Mouse (Mus musculus): ENCODE measurements around the gene Comt. TPM values are rescaled to one million over a fixed set of nuclear protein-coding genes. Genes with fewer than 3 reads are reported as not detected.

Comt gene
- 10 to 100 TPM in 20 of 26 experiments, 1 to 10 TPM in 6; 4.6 to 47.7 (median 18.7) TPM for total RNA-seq (2018; cell fraction: chromatin; rRNA removed)
- total RNA-seq (2018; cell fraction: cytosol; rRNA removed), result 100 to 1,000 TPM in 20 of 26 experiments, 10 to 100 TPM in 6; 79.9 to 168 (median 109) TPM
- total RNA-seq (2018; cell fraction: nucleus; rRNA removed), result 10 to 100 TPM; 15.5 to 79.1 (median 41.2) TPM
- 118 to 154 TPM (median 126 TPM) in 3 replicates for polyA plus RNA-seq (2018)

DNA sequence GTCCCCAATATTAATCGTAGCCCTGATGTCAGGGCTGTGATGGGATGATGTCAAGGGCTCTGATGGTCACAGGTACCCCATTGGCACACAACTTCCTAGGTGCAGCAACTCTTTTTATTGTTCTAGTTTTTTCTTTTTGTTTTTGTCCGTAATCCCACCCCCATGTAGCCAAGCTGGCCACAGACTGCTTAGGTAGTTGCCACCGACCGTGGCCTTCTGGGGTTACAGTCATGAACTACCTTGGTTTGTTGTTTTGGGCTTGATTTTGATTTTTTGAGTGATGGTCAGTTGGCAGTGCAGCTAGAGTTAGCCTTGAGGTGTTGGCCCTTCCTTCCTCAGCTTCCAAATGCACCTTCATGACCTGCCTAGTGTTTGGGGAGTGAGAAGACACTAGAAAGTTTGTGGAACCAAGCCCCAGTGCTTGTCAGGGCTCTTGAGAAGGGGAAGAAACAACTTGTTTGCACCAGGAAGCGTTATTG lies at the start of gene Comt:
Gene Comt (minus strand): TSS at position 51 of the 479 bp plus-strand sequence.
- peaks cover 49% of the 10 kb centered on the region for H3K79me2 ChIP-seq (ENCODE audit: inconsistent target)
- H3K27ac ChIP-seq, result peak within 1 kb of the TSS; percentile 68
- peak within 1 kb of the TSS; percentile 85 for H3K4me3 ChIP-seq (ENCODE audit: inconsistent target)
- H3K36me3 ChIP-seq (ENCODE audit: inconsistent target), result peaks cover under 1% of the 10 kb centered on the region
- WGBS (ENCODE audit: missing documents), result 51% methylated on average over 5 of the region's 5 CpGs

DNA sequence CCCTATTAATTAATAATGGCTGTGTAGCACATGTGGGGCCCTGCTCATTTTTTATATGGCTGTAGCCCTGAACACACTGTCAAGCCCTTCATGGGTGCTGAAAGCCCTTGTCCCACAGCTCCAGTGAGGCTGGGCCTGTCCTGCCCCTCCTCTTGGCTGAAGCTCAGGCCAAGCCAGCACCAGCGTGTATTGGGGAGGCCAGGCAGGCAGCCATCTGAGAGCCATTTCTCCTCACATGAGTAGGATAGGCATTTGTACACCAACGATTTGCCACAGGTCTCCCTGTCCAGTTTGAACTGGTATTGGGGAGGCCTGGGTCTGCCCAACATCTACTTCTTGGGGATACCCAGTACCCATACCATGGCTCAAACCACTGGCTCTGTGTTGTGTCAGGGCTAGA lies 47.4 kb upstream of the Comt start:
- no peak overlapping the region for H3K27ac ChIP-seq
- WGBS (ENCODE audit: missing documents), result 88% methylated on average over 2 of the region's 2 CpGs
- no peaks in the 10 kb centered on the region for H3K79me2 ChIP-seq (ENCODE audit: inconsistent target)
- no peak overlapping the region for H3K4me3 ChIP-seq (ENCODE audit: inconsistent target)
- peaks cover 38% of the 10 kb centered on the region; the same call in 1 of the 2 replicates for H3K36me3 ChIP-seq (ENCODE audit: inconsistent target)

DNA sequence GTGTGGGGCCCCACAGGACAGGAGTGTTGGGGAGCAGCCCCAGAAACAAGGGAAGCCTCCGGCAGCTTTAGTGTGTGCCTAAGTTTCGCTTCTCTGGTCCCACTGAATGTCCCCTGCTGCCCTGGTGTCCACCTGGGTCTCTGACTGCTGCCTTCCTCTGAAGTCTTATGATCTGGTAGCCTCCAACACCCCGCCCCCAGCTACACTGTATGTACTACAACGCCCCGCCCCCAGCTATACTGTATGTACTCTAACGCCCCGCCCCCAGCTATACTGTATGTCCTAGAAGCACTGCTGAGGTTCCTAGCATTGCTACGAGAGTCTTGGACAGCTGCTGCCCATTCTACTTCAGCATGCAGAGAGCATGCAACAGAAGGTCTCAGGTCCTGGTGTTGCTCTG lies 46.3 kb upstream of the Comt start:
- Histone ChIP-seq H3K4me3 (ENCODE audit: inconsistent target) (no peak overlapping the region), H3K79me2 (ENCODE audit: inconsistent target) (no peaks in the 10 kb centered on the region), H3K27ac (no peak overlapping the region), H3K36me3 (ENCODE audit: inconsistent target) (peaks cover 41% of the 10 kb centered on the region; the same call in 1 of the 2 replicates)
- 94% methylated on average over 8 of the region's 8 CpGs for WGBS (ENCODE audit: missing documents)

DNA sequence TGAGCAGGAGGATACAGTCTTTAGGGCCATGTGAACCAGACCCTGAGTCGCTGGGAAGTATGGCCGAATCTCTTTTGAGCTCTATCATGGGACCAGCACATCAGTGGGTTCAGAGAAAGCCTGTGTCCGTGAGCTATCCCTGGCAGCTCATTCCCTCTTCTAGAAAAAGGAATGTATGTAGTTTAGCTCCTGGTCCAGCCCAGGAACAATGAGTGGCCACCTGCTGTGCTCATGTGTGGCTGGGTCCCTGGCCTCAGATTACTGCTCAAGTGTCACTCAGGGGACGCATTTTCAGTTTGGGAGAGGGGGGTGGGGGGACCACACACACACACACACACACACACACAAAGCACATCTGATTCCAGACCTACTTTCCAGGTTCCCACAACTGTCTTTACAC lies 45.8 kb upstream of the Comt start:
- Histone ChIP-seq H3K36me3 (ENCODE audit: inconsistent target) (peaks cover 36% of the 10 kb centered on the region; the same call in 1 of the 2 replicates), H3K27ac (no peak overlapping the region), H3K79me2 (ENCODE audit: inconsistent target) (no peaks in the 10 kb centered on the region), H3K4me3 (ENCODE audit: inconsistent target) (no peak overlapping the region)
- WGBS (ENCODE audit: missing documents), result 95% methylated on average over 4 of the region's 4 CpGs

DNA sequence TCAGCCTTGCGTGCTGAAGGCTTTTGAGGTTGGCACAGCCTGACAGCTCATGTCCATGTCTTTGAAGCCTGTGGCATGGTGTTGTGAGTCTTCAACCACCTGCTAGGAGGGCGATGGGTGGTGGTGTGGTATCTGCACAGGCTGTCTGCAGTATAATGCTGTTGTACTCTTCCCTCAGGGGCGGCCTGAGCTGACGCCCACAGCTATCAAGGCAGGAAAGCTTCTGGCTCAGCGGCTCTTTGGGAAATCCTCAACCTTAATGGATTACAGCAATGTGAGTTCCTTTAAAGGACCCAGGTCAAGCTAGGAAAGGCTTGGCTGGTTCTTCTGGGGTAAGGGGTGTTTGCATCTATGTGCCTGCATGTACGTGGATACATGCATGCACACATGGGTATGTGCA lies 45.3 kb upstream of the Comt start:
- WGBS (ENCODE audit: missing documents), result 92% methylated on average over 6 of the region's 6 CpGs
- Histone ChIP-seq H3K36me3 (ENCODE audit: inconsistent target) (peaks cover 36% of the 10 kb centered on the region; the same call in 1 of the 2 replicates), H3K27ac (no peak overlapping the region), H3K4me3 (ENCODE audit: inconsistent target) (no peak overlapping the region), H3K79me2 (ENCODE audit: inconsistent target) (no peaks in the 10 kb centered on the region)

DNA sequence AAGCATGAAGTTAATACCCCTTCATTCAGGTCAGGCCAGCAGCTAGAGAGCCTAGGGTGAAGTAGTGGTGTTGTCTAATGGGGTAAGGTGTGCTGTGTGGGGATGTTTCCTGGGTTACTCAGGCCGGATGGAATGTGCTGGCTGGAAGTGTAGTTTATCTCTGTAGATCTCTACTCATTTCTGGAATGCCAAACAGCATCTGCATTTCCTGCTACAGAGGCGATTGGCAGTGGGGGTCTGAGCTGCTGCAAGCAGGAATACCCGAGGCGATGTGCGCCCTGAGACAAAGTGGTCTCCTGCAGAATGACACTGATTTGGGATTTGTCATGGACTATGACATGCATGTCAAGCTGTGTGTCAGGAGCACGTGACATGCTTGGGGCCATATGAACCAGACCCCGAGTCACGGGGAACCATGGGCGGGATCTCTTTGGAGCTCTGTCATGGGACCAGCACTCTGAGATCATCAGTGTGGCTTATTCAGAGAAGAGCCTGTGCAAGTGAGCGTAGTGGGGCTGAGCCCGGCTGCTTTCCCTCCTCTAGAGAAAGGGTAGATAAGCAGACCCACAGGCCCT lies 44.8 kb upstream of the Comt start:
- 97% methylated on average over 11 of the region's 11 CpGs for WGBS (ENCODE audit: missing documents)
- Histone ChIP-seq H3K27ac (no peak overlapping the region), H3K4me3 (ENCODE audit: inconsistent target) (no peak overlapping the region), H3K36me3 (ENCODE audit: inconsistent target) (peaks cover 36% of the 10 kb centered on the region; the same call in 1 of the 2 replicates), H3K79me2 (ENCODE audit: inconsistent target) (no peaks in the 10 kb centered on the region)

DNA sequence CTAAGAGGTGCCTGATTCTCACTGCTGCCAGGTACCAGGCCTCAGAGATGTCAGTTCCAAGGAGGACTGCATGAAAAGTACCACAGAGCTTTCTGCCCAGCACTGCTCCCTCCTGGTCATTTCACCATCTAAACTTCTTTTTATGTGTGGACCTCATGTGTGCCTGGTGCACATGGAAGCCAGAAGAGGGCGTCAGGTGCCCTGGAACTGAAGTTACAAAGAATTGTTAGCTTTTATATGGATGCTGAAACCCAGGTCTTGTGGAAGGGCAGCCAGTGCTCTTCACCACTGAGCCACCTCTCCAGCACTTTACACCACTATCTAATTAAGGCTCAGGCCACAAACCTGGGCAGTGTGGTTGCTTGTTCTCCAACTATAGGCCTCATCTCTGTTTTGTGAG lies 44.2 kb upstream of the Comt start:
- 82% methylated on average over 1 of the region's 1 CpGs for WGBS (ENCODE audit: missing documents)
- no peak overlapping the region for H3K4me3 ChIP-seq (ENCODE audit: inconsistent target)
- H3K79me2 ChIP-seq (ENCODE audit: inconsistent target), result no peaks in the 10 kb centered on the region
- H3K36me3 ChIP-seq (ENCODE audit: inconsistent target), result peaks cover 36% of the 10 kb centered on the region; the same call in 1 of the 2 replicates
- no peak overlapping the region for H3K27ac ChIP-seq

DNA sequence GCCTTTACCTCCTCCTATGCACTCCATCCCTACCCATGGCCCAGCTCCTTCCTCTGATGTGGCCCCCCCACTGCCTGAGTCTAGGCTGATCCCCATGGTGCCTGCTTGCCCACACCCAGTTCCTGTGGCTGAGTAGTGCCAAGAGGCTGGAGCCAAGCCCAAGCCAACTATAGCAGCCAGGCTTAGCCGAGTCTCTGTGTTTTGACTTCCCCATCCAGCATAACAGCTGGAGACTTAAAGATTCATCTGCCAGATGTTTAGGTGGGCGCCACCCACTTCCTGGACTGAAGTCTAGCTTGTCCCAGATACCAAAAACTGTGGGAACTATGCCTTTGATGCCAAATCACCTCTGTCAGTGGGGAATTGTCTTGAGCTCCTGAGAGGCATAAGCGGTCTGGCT lies 37.6 kb upstream of the Comt start:
- Histone ChIP-seq H3K4me3 (ENCODE audit: inconsistent target) (no peak overlapping the region), H3K79me2 (ENCODE audit: inconsistent target) (no peaks in the 10 kb centered on the region), H3K36me3 (ENCODE audit: inconsistent target) (peaks cover 10% of the 10 kb centered on the region; the same call in 1 of the 2 replicates), H3K27ac (no peak overlapping the region)
- 67% methylated on average over 3 of the region's 3 CpGs for WGBS (ENCODE audit: missing documents)

DNA sequence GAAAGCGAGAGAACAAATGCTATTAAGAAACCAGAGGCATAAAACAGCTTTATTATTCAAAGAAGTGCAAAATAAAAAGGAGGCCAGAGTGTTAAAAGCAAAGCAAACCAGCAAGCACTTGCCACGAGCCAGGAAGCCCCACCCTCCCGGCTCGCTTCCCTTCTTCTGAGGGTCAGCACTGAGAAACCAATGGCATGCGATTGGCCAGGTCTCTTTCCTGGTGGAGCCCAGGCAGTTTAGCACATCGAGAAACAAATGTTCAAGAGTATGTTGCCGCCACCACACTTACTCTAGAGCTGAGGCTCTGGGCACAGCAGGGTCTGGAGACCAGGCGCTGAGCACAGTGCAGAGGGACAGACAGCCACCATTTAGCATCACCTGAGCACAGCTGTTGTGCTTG lies 35.9 kb upstream of the Comt start:
- 82% methylated on average over 8 of the region's 8 CpGs for WGBS (ENCODE audit: missing documents)
- Histone ChIP-seq H3K36me3 (ENCODE audit: inconsistent target) (peaks cover 12% of the 10 kb centered on the region), H3K27ac (no peak overlapping the region), H3K4me3 (ENCODE audit: inconsistent target) (no peak overlapping the region), H3K79me2 (ENCODE audit: inconsistent target) (no peaks in the 10 kb centered on the region)

DNA sequence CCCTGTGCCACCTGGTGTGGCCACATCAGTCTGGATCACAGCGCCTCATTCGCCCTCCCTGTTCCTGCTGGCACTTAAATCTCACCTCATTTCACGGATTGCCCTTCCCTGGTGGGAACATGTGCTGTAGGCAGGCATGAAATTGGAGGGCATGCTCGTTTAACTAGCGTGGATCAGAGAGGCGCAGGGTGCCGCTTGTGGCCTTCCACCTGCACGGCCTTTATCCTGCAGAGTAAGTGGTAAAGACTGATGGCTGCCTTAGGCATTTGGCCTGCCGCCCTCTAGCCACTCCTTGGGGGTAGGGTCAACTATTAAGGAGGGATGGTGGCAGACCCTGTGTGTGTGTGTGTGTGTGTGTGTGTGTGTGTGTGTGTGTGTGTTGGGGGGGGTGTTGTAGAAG lies 35.4 kb upstream of the Comt start:
- no peak overlapping the region for H3K4me3 ChIP-seq (ENCODE audit: inconsistent target)
- no peak overlapping the region for H3K27ac ChIP-seq
- no peaks in the 10 kb centered on the region for H3K79me2 ChIP-seq (ENCODE audit: inconsistent target)
- WGBS (ENCODE audit: missing documents), result 97% methylated on average over 9 of the region's 9 CpGs
- peaks cover 18% of the 10 kb centered on the region for H3K36me3 ChIP-seq (ENCODE audit: inconsistent target)

DNA sequence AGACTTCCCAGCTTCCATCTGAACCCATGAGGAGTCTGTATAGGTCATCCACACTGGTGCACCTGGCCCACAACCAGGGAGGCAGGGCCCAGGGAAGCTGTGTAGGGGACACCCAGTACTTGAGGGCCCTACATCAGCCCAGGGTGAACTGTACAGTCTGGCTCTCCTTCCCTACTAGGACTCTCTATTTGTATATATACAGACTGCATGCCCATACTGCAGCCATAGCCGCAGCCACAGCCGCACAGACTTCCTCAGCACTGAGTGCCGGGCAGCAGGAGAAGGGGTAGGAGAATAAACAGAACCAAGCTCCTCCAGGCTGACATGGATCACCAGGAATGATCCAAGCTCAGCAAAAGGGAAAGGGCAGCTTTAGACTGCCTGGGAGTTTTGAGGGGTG lies 34.2 kb upstream of the Comt start:
- WGBS (ENCODE audit: missing documents), result 96% methylated on average over 3 of the region's 3 CpGs
- Histone ChIP-seq H3K79me2 (ENCODE audit: inconsistent target) (no peaks in the 10 kb centered on the region), H3K27ac (no peak overlapping the region), H3K36me3 (ENCODE audit: inconsistent target) (peaks cover 30% of the 10 kb centered on the region), H3K4me3 (ENCODE audit: inconsistent target) (no peak overlapping the region)

DNA sequence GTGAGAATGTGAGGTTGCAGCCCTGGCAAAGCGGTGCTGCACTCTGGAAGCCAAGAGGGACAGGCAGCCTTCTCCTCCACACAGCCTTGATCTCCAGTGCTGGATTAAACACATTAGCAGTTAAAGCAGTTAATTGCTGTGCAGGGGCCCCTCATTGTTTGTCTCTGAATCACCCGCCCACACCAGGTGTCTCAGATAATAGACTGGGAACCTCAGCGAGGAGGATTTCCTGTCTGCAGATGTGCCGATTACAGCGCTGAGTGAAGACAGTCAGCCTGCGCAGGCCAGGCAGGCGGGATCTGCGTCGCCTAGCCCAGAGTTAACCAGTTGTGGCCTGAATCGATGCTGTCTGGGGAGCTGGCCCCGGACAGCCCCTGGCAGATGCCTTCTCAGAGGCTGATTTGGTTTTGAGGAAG lies 33.3 kb upstream of the Comt start:
- H3K36me3 ChIP-seq (ENCODE audit: inconsistent target), result peaks cover 36% of the 10 kb centered on the region
- no peak overlapping the region for H3K4me3 ChIP-seq (ENCODE audit: inconsistent target)
- no peak overlapping the region for H3K27ac ChIP-seq

DNA sequence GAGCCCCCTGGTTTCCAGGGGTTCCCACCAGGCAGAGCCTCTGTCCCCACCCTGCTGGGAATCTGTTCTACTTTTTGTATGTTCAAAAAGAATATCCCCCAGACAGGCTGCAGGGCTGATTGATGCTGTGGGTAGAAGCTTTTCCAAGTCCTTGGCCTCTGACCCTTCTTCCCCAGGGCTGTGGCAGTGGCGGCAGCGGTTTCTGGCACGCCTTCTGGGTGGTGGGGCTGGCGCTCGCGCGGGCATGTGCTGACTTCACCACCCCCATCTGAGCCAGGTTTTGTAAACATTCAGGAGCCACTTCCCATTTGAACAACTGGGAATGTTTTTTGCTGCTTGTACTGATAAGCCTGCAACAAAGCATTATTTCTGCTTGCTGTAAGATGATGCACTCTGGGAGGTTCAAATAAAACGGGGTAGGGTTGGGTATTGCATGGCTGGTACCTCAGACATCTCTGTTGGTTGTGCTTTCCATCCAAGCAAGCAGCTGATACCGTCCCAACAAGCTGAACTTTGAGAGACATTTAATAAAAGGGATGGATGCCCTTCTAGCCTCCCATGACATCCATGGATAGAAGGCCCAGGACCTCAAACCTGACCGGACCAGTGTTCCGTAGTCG lies 32.8 kb upstream of the Comt start:
- no peaks in the 10 kb centered on the region for H3K79me2 ChIP-seq (ENCODE audit: inconsistent target)
- WGBS (ENCODE audit: missing documents), result 61% methylated on average over 12 of the region's 12 CpGs
- no peak overlapping the region for H3K4me3 ChIP-seq (ENCODE audit: inconsistent target)
- no peak overlapping the region for H3K27ac ChIP-seq
- H3K36me3 ChIP-seq (ENCODE audit: inconsistent target), result peaks cover 41% of the 10 kb centered on the region

More for the DNA sequence above, 33.3 kb upstream of the Comt start:
- no peaks in the 10 kb centered on the region for H3K79me2 ChIP-seq (ENCODE audit: inconsistent target)
- WGBS (ENCODE audit: missing documents), result 47% methylated on average over 11 of the region's 11 CpGs

DNA sequence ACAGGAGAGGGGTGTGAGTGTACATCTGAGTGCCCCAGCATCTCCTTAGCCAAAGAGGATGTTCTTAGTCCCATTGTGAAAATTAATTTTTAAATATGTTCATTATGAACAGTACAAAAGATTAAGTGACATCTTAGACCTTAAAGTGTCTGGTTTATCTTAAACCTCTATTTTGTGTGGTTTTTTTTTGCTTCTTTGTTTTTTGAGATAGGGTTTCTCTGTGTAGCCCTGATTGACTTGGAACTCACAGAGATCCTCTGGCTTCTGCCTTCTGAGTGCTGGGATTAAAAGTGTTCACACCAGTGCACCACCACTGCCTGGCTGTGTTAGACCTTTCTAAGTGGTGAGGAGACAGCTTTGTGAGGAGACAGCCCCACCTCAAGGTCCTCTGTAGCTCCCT lies 32.0 kb upstream of the Comt start:
- Histone ChIP-seq H3K4me3 (ENCODE audit: inconsistent target) (no peak overlapping the region), H3K27ac (no peak overlapping the region), H3K36me3 (ENCODE audit: inconsistent target) (peaks cover 45% of the 10 kb centered on the region), H3K79me2 (ENCODE audit: inconsistent target) (no peaks in the 10 kb centered on the region)

DNA sequence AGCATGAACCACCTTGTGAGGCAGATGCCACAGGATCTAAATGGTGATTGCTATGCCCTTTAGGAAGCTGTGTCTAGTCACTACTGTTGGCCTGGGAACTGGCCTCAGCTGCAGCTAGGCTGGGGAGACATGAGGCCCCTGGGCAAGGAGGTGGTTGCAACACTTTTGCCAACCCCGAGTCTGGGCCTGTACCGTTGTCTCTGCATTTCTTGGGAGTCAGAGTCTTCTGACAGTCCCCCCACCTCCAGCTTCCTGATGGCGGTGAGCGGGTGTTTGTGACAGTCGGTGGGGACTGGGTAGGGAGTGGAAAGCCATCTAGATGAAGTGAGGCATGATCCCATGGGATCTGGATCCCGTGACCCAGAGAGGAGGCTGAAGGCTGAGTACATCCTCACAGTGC lies 28.8 kb upstream of the Comt start:
- no peak overlapping the region for H3K4me3 ChIP-seq (ENCODE audit: inconsistent target)
- WGBS (ENCODE audit: missing documents), result 64% methylated on average over 5 of the region's 6 CpGs
- H3K79me2 ChIP-seq (ENCODE audit: inconsistent target), result no peaks in the 10 kb centered on the region
- H3K36me3 ChIP-seq (ENCODE audit: inconsistent target), result peaks cover 53% of the 10 kb centered on the region
- H3K27ac ChIP-seq, result no peak overlapping the region
